Mouse (Mus musculus): Measurements from ENCODE around the gene Gli1. TPM values are rescaled to one million over a fixed set of nuclear protein-coding genes. Genes with fewer than 3 reads are reported as not detected.

Gene Gli1
- total RNA-seq (2014; fragmentation: Nextera tagmentation) (not detected in 2 replicates), total RNA-seq (2017) (not detected in 2 replicates)

GRCm38 (mm10) chr10:127341891-127342639 lies at the start of gene Gli1:
Gene Gli1 (minus strand): TSS chr10:127341974.
- ATAC-seq (replicated peaks; ENCODE audit: low FRiP score, low TSS enrichment, poor library complexity, severe bottlenecking), result peak; percentile 71

- ATAC-seq (replicated peaks; ENCODE audit: low FRiP score, low TSS enrichment, poor library complexity, severe bottlenecking), result no peak
These were observed 40.0 kb upstream of the Gli1 start for GRCm38 (mm10) chr10:127381743-127382134.

GRCm38 (mm10) chr10:127380767-127381742 lies 39.3 kb upstream of the Gli1 start:
- peak; percentile 45 for ATAC-seq (replicated peaks; ENCODE audit: low FRiP score, low TSS enrichment, poor library complexity, severe bottlenecking)

GRCm38 (mm10) chr10:127380251-127380691 lies 38.5 kb upstream of the Gli1 start, which contains the start of gene R3hdm2:
Gene R3hdm2 (plus strand): TSS chr10:127380327.
- peak; percentile 96 for ATAC-seq (replicated peaks; ENCODE audit: low FRiP score, low TSS enrichment, poor library complexity, severe bottlenecking)

GRCm38 (mm10) chr10:127379654-127380053 lies 37.9 kb upstream of the Gli1 start:
- ATAC-seq (replicated peaks; ENCODE audit: low FRiP score, low TSS enrichment, poor library complexity, severe bottlenecking), result no peak

- ATAC-seq (replicated peaks; ENCODE audit: low FRiP score, low TSS enrichment, poor library complexity, severe bottlenecking), result no peak
These were observed 35.9 kb upstream of the Gli1 start for GRCm38 (mm10) chr10:127377700-127378099.

GRCm38 (mm10) chr10:127371023-127371422 lies 29.2 kb upstream of the Gli1 start:
- no peak for ATAC-seq (replicated peaks; ENCODE audit: low FRiP score, low TSS enrichment, poor library complexity, severe bottlenecking)

GRCm38 (mm10) chr10:127369834-127370820 lies 28.4 kb upstream of the Gli1 start, which contains the start of gene Inhbc:
Gene Inhbc (minus strand): TSS chr10:127370431.
- ATAC-seq (replicated peaks; ENCODE audit: low FRiP score, low TSS enrichment, poor library complexity, severe bottlenecking), result no peak

GRCm38 (mm10) chr10:127368273-127368672 lies 26.5 kb upstream of the Gli1 start:
- no peak for ATAC-seq (replicated peaks; ENCODE audit: low FRiP score, low TSS enrichment, poor library complexity, severe bottlenecking)

GRCm38 (mm10) chr10:127367116-127367515 lies 25.3 kb upstream of the Gli1 start:
- no peak for ATAC-seq (replicated peaks; ENCODE audit: low FRiP score, low TSS enrichment, poor library complexity, severe bottlenecking)

- no peak for ATAC-seq (replicated peaks; ENCODE audit: low FRiP score, low TSS enrichment, poor library complexity, severe bottlenecking)
These were observed 18.9 kb upstream of the Gli1 start for GRCm38 (mm10) chr10:127360714-127361113.

GRCm38 (mm10) chr10:127355336-127355735 lies 13.6 kb upstream of the Gli1 start:
- ATAC-seq (replicated peaks; ENCODE audit: low FRiP score, low TSS enrichment, poor library complexity, severe bottlenecking), result no peak

- ATAC-seq (replicated peaks; ENCODE audit: low FRiP score, low TSS enrichment, poor library complexity, severe bottlenecking), result no peak
These were observed 12.4 kb upstream of the Gli1 start, which contains the start of gene Inhbe for GRCm38 (mm10) chr10:127353909-127354895. Gene Inhbe (minus strand): TSS chr10:127354411.

- ATAC-seq (replicated peaks; ENCODE audit: low FRiP score, low TSS enrichment, poor library complexity, severe bottlenecking), result no peak
These were observed 11.0 kb upstream of the Gli1 start for GRCm38 (mm10) chr10:127352766-127353165.

GRCm38 (mm10) chr10:127352187-127352586 lies 10.4 kb upstream of the Gli1 start:
- no peak for ATAC-seq (replicated peaks; ENCODE audit: low FRiP score, low TSS enrichment, poor library complexity, severe bottlenecking)

- no peak for ATAC-seq (replicated peaks; ENCODE audit: low FRiP score, low TSS enrichment, poor library complexity, severe bottlenecking)
These were observed 9.9 kb upstream of the Gli1 start for GRCm38 (mm10) chr10:127351719-127352118.

GRCm38 (mm10) chr10:127351285-127351595 lies 9.5 kb upstream of the Gli1 start:
- no peak for ATAC-seq (replicated peaks; ENCODE audit: low FRiP score, low TSS enrichment, poor library complexity, severe bottlenecking)

Data from megakaryocyte-erythroid progenitor cell, adult 5-6 weeks (primary cell).